Mouse (Mus musculus) stomach, embryonic 15.5 days (tissue): ENCODE measurements around the gene Adam23. TPM values are rescaled to one million over a fixed set of nuclear protein-coding genes. Genes with fewer than 3 reads are reported as not detected.

ENCODE experiments used
- ATAC-seq: fragments of 200-750 bp; cut with Nextera tagmentation; 2 replicates; pipeline ENCODE4 v1.8.0; 2017; ENCODE audit warnings: low read depth, moderate number of reproducible peaks, moderate TSS enrichment; ENCODE audit not compliant: insufficient read depth, low FRiP score
- H3K27ac ChIP-seq: fragments of 300-500 bp; sonication (generic); 2 replicates; pipeline ENCODE4 v1.5.1; 2015; ENCODE audit warnings: mild to moderate bottlenecking, inconsistent platforms
- H3K27me3 ChIP-seq: fragments of 300-500 bp; sonication (generic); replicated peaks from 2 replicates; pipeline ENCODE4 v1.6.1; 2015; ENCODE audit warnings: inconsistent platforms
- H3K36me3 ChIP-seq: fragments of 300-500 bp; sonication (generic); 2 replicates; pipeline ENCODE4 v1.6.1; 2015; ENCODE audit warnings: inconsistent platforms
- H3K4me1 ChIP-seq: fragments of 300-500 bp; sonication (generic); 2 replicates; pipeline ENCODE4 v1.6.1; 2015; ENCODE audit warnings: inconsistent platforms
- H3K4me2 ChIP-seq: fragments of 300-500 bp; sonication (generic); 2 replicates; pipeline ENCODE4 v1.6.1; 2015; ENCODE audit warnings: mild to moderate bottlenecking, inconsistent platforms
- H3K4me3 ChIP-seq: fragments of 300-500 bp; sonication (generic); replicated peaks from 2 replicates; pipeline ENCODE4 v1.5.1; 2015; ENCODE audit warnings: inconsistent platforms
- H3K9ac ChIP-seq: fragments of 300-500 bp; sonication (generic); 2 replicates; pipeline ENCODE4 v1.6.1; 2015; ENCODE audit warnings: inconsistent platforms
- H3K9me3 ChIP-seq: fragments of 300-500 bp; sonication (generic); 2 replicates; pipeline ENCODE4 v1.6.1; 2016; ENCODE audit warnings: inconsistent platforms
- WGBS: fragments of 180-500 bp; shearing (Covaris S2); methylation state at CpG from one replicate; pipeline ENCODE4 v1.1.7; 2015; 5-methylcytosine and 5-hydroxymethylcytosine counted together
- polyA plus RNA-seq: library from polyadenylated mRNA; unstranded; fragments of >200 nt; fragmentation: Nextera tagmentation; extraction: Ambion mirVana; gene quantifications from 2 replicates; pipeline ENCODE4 v1.2.1, GENCODE M21; 2015

The Adam23 gene
- polyA plus RNA-seq, 1 experiment from 2014 or later: 2.6 TPM

DNA sequence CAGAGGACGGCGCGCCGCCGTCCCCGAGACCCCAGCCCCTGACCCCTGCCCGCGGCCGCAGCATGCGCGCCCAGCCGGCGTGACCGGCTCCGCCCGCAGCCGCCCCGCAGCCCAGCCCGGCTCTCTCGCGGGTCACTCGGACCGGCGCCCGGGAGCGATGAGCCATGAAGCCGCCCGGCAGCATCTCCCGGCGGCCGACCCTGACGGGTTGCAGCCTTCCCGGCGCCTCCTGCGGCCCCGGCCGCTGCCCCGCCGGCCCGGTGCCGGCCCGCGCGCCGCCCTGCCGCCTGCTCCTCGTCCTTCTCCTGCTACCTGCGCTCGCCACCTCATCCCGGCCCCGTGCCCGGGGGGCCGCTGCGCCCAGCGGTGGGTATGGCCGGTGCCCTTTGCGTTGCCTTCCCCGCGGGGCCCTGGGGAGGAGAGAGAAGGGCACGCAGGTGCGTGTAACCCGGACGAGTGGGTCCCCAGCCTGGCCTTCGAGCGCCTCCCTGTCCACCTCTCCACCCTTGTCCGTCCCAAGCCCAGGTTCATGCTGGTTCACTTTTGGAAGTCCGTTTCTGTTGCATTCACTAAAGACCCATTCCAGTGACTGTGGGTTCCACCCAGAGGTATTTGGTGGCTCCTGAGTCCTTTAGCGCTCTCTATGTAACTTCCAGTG is 485 bp downstream of the Adam23 start:
- 3% methylated on average over 63 of the region's 68 CpGs for WGBS
- Histone ChIP-seq H3K36me3 (no peaks in the 10 kb centered on the region), H3K9ac (no peak overlapping the region), H3K27ac (no peak overlapping the region), H3K4me3 (peak overlapping the region; percentile 62), H3K9me3 (no peaks in the 10 kb centered on the region), H3K4me2 (peak overlapping the region; percentile 99), H3K4me1 (no peaks in the 10 kb centered on the region), H3K27me3 (peaks cover 16% of the 10 kb centered on the region)
- 0 out of 2 replicates have a peak, but pooled peaks have one; percentile 14 for ATAC-seq

DNA sequence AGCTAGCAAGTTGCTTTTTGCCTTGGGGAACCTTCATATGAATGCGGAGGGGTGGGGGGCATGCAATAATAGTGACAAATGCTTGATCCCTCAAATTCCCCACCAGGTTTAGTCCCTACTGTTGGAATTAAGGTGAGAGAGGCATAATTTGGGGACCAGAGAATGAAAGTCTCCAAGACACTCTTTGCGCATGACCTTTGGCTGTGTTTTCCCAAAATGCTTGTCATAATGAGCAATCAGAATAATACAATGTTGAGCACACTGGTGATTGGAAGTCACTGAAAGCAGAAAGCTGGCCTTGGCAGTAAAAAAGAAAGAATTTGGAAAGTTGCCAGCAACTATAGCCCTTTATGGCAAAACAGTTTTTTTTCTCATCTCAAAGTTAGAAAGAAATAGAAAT is 1.0 kb downstream of the Adam23 start:
- Histone ChIP-seq H3K36me3 (no peaks in the 10 kb centered on the region), H3K4me1 (no peaks in the 10 kb centered on the region), H3K4me2 (peak overlapping the region; percentile 99), H3K27ac (no peak overlapping the region), H3K9ac (no peak overlapping the region), H3K4me3 (peak overlapping the region; percentile 62), H3K9me3 (no peaks in the 10 kb centered on the region), H3K27me3 (peaks cover 16% of the 10 kb centered on the region)
- 73% methylated on average over 2 of the region's 2 CpGs for WGBS
- ATAC-seq: no peak

DNA sequence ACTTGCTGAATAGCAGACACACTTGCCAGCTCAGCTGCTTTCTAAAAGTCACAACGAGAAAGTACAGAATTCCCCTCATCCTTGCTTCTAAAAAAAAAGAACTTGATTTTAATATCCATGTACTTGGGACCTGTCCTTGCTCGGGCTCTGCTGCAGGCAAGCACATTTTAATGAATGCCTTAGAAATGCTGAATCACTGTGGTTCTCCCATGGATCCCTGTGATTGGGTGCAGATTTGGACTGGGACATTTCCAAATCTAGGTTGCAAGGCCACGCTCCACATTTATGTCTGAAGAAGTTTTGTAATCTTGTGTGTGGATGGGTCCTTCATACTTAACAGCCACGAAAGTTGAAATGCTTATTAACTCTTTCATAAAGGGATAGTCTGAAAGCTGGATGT is 4.4 kb downstream of the Adam23 start:
- H3K9me3 ChIP-seq: no peaks in the 10 kb centered on the region
- H3K27ac ChIP-seq: no peak overlapping the region
- ATAC-seq: no peak
- no peaks in the 10 kb centered on the region for H3K4me1 ChIP-seq
- H3K4me2 ChIP-seq: no peak overlapping the region
- H3K27me3 ChIP-seq: peaks cover 13% of the 10 kb centered on the region
- WGBS: 72% methylated on average over 4 of the region's 4 CpGs
- no peak overlapping the region for H3K9ac ChIP-seq
- H3K4me3 ChIP-seq: no peak overlapping the region
- no peaks in the 10 kb centered on the region for H3K36me3 ChIP-seq

DNA sequence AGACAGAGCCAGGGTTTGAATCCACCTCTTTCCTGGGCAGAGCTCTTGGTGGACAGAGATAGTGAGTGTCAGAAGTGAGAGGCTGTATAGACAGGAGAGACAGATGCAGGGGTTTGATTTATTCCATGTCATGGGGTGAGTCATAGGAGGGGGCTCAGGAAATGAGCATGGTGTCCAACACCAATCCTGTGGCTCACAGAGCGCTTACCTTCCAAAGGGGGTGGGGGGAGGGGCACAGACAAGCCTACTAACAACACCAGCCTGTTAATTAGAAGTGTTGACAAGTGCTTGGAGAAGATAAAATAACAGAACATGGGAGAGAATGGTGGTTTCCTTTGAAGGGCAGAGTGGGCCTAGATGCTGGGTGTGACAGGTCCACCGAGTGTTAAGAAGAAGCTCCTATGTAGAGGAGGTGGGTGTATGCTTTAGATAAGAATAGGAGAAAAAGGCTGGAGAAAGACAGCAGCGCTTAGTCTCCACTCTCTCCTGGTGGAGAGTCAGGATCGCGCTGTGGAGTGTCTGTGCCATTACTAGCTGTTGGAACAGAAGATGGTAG is 7.7 kb downstream of the Adam23 start:
- Histone ChIP-seq H3K9me3 (no peaks in the 10 kb centered on the region), H3K36me3 (no peaks in the 10 kb centered on the region), H3K27me3 (0 out of 2 replicates have a peak, but pooled peaks cover 3% of the 10 kb centered on the region), H3K4me3 (no peak overlapping the region), H3K4me2 (no peak overlapping the region), H3K9ac (no peak overlapping the region), H3K4me1 (no peaks in the 10 kb centered on the region), H3K27ac (no peak overlapping the region)
- ATAC-seq: no peak
- WGBS: 57% methylated on average over 5 of the region's 5 CpGs

DNA sequence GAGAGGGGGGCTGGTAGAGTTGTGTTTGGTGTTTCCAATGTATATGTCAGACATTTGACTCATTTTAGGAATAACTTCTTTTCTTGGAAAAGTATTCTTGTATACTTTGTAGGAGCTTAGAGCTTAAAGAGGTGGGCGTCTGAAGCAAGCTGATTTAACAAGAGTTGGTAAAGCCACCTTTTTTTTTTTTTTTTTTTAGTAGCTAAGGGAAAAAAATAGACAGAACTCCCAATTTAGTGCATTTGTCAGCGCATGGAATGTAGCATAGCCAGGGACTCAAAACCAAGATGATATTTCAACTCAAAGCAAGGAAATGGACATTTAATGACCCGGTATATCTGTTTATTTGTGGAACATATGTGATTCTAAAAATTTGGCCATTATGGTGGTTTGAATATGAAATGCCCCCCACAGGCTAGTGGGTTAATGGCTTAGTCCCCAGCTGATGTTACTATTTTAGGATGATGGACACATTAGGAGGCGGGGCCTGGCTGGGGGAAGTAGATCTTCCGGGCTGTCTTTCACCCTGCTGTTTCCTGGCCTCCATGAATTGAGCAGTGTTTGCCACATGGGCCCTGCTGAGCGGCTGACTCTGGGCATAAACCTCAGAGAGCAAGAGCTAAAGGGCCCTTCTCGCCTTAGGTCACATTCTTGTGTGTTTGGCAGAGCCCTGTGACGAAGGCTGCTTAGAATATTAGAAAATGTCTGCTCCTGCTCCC is 12.3 kb downstream of the Adam23 start:
- Histone ChIP-seq H3K4me1 (no peaks in the 10 kb centered on the region), H3K27me3 (no peaks in the 10 kb centered on the region), H3K27ac (no peak overlapping the region), H3K36me3 (no peaks in the 10 kb centered on the region), H3K9ac (no peak overlapping the region), H3K4me3 (no peak overlapping the region), H3K9me3 (no peaks in the 10 kb centered on the region), H3K4me2 (no peak overlapping the region)
- WGBS: 79% methylated on average over 8 of the region's 8 CpGs
- no peak for ATAC-seq

DNA sequence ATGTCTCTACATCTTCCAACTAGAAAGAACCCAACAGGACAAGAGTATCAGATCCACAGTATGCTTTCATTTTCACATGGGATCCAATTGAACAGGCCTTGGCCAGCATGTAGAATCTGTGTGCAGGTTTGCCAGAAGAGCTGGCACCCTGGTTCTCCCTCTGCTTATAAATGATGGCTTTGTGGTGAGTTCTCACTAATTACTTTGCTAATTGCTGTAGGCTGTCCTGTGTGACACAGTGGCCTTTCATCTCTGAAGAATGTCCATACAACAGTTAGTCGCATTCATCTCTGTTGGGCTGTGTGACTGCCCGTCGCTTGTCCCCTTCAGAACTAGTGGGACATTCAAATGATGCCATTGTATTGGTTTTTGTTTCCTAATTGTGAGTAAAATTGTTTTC is 13.5 kb downstream of the Adam23 start:
- H3K36me3 ChIP-seq: no peaks in the 10 kb centered on the region
- ATAC-seq: no peak
- WGBS: 84% methylated on average over 3 of the region's 3 CpGs
- no peaks in the 10 kb centered on the region for H3K27me3 ChIP-seq
- H3K9me3 ChIP-seq: no peaks in the 10 kb centered on the region
- no peak overlapping the region for H3K27ac ChIP-seq
- no peak overlapping the region for H3K4me2 ChIP-seq
- no peak overlapping the region for H3K4me3 ChIP-seq
- no peak overlapping the region for H3K9ac ChIP-seq
- no peaks in the 10 kb centered on the region for H3K4me1 ChIP-seq

DNA sequence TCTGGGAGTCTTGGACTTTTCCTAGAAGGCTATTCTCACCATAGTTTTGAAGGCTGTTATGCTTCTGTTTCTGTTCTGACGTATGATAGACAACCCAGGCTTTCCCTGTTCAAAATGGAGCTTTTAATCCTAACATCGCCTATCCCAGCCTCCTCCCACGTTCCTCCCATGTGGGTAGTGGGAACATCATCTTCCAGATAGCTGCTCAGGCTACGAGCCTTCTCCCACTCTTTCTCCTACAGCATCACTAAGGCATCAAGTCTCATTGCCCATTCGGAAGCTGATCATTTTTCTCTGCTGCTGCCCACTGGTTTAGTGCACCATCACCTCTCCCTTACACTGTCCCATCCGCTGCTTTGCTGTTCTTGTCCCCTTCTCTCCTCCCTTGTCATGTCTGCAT is 14.2 kb downstream of the Adam23 start:
- Histone ChIP-seq H3K27me3 (no peaks in the 10 kb centered on the region), H3K36me3 (no peaks in the 10 kb centered on the region), H3K9me3 (no peaks in the 10 kb centered on the region), H3K4me2 (no peak overlapping the region), H3K9ac (no peak overlapping the region), H3K4me3 (no peak overlapping the region), H3K4me1 (no peaks in the 10 kb centered on the region), H3K27ac (no peak overlapping the region)
- no peak for ATAC-seq
- 77% methylated on average over 6 of the region's 6 CpGs for WGBS

DNA sequence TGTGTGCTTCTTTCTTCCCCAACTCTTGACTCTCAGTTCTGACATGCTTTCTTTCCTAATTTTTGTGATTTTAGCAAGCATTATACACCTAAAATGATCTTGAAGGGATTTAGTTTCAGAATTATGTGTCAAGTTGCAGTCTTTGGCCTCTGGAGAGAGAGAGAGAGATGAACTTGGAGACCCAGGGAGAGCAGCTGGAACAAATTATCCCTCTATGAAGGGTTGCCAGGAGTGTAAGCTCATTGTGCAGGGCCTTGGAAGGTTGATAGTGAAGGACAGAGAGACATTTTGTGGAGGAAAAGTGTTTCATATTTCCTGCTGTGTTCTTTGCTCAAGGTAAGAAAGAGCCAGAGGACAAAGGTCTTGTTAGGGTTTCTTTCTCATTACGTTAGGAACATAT is 18.8 kb downstream of the Adam23 start:
- no peak overlapping the region for H3K27ac ChIP-seq
- no peak overlapping the region for H3K9ac ChIP-seq
- WGBS: 57% methylated on average over 1 of the region's 1 CpGs
- no peak for ATAC-seq
- no peak overlapping the region for H3K4me3 ChIP-seq
- H3K4me2 ChIP-seq: no peak overlapping the region
- no peaks in the 10 kb centered on the region for H3K27me3 ChIP-seq
- no peaks in the 10 kb centered on the region for H3K36me3 ChIP-seq
- H3K4me1 ChIP-seq: no peaks in the 10 kb centered on the region
- H3K9me3 ChIP-seq: no peaks in the 10 kb centered on the region

DNA sequence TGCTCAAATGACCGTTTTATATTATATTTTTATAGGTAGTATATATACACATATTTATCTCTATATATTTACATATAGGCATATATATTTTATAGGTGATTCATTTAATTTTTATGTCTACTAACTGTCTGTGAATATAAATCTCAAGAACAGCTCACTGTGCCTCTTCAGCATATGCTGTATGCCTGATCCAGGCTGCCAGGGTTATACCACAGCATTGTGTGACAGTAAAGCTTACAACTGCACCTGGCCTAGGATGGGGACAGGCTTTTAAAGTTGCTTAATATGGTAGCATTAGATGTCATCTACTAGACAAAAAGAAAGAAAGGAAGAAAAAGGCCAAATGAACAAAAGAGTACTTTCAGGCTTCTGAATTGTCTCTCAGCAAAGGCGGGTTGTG is 27.6 kb downstream of the Adam23 start:
- Histone ChIP-seq H3K4me3 (no peak overlapping the region), H3K27me3 (no peaks in the 10 kb centered on the region), H3K9ac (no peak overlapping the region), H3K27ac (no peak overlapping the region), H3K9me3 (no peaks in the 10 kb centered on the region), H3K4me1 (no peaks in the 10 kb centered on the region), H3K4me2 (no peak overlapping the region), H3K36me3 (no peaks in the 10 kb centered on the region)
- 79% methylated on average over 2 of the region's 2 CpGs for whole genome bisulfite sequencing
- ATAC-seq: no peak

DNA sequence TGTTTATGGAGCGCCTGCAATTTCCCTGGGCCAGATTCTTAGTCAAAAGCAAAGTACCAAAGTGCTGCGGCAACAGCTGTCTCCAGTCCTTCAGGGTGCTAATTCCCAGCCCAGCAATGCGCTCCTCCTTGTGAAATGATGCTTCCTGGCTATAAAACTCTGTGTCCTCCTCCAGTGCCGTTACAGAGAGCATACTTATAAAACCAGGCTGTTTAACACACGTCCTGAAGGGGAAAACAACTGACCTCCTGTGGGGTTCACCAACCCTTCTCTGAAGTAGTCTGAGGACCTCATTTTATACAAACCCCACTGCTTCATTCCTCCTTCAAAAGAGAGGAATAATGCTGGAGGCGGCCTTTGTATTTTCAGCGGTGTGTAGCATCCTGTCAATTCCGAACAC is 28.0 kb downstream of the Adam23 start:
- Histone ChIP-seq H3K27ac (no peak overlapping the region), H3K4me2 (no peak overlapping the region), H3K9ac (no peak overlapping the region), H3K4me1 (no peaks in the 10 kb centered on the region), H3K9me3 (no peaks in the 10 kb centered on the region), H3K27me3 (no peaks in the 10 kb centered on the region), H3K36me3 (no peaks in the 10 kb centered on the region), H3K4me3 (no peak overlapping the region)
- no peak for ATAC-seq
- WGBS: 60% methylated on average over 8 of the region's 8 CpGs

DNA sequence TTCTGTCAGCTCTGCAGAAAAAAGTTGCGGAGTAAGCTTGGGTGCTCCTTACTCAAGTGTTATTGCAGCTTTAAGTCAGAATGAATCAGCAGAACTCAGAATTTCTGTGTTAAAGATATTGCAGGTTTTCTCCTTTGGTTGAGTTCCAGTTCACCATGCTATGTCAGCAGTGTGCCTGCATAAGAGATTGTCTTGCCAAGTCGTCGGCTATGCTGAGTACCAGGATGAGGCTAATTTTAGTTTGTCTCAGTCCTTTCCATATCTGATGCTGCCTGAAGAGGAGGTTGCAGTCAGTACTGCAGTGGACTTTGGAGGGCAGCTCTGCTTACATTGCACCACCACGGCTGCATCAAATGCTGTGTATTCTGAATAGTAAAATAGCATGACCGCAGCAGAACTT is 33.3 kb downstream of the Adam23 start:
- WGBS: 87% methylated on average over 5 of the region's 5 CpGs
- ATAC-seq: no peak
- H3K9me3 ChIP-seq: no peaks in the 10 kb centered on the region
- no peaks in the 10 kb centered on the region for H3K4me1 ChIP-seq
- H3K27me3 ChIP-seq: no peaks in the 10 kb centered on the region
- H3K9ac ChIP-seq: no peak overlapping the region
- H3K27ac ChIP-seq: no peak overlapping the region
- no peaks in the 10 kb centered on the region for H3K36me3 ChIP-seq
- H3K4me3 ChIP-seq: no peak overlapping the region
- no peak overlapping the region for H3K4me2 ChIP-seq

DNA sequence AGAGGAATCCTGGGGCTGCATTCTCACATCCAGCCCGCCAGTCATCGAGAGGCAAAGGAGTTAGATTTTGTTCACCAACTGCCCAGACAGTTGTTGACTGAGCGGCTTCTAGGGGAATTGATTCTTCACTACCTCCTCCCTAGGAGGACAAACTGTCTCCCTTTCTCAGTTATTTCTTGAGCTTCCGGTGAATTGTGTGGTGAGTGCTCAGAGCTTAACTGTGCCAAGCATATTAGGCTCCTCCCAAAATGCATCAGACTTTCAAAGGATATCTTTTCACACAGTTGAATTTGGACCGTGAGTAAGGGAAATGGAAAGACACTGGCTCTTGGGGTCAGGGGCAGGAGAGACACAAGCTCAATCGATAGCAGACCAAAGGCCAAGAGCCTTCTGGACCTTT is 39.0 kb downstream of the Adam23 start:
- H3K27ac ChIP-seq: no peak overlapping the region
- no peak for ATAC-seq
- WGBS: 87% methylated on average over 6 of the region's 6 CpGs

More for the DNA sequence above, 39.0 kb downstream of the Adam23 start:
- H3K4me1 ChIP-seq: no peaks in the 10 kb centered on the region
- no peak overlapping the region for H3K9ac ChIP-seq
- no peak overlapping the region for H3K4me3 ChIP-seq
- H3K9me3 ChIP-seq: no peaks in the 10 kb centered on the region
- no peak overlapping the region for H3K4me2 ChIP-seq
- no peaks in the 10 kb centered on the region for H3K27me3 ChIP-seq
- H3K36me3 ChIP-seq: no peaks in the 10 kb centered on the region
